Mouse (Mus musculus) cortical plate, adult 2 months (tissue): Measurements from ENCODE around the gene Dock8.

Experiments
- CTCF ChIP-seq: fragments of 200-500 bp; IDR thresholded peaks from 2 replicates; pipeline ENCODE4 v1.5.1; 2011; ENCODE audit warnings: mild to moderate bottlenecking, control low read depth, low read length; ENCODE audit not compliant: insufficient read depth; ENCODE audit errors: extremely low read depth
- POLR2A ChIP-seq: fragments of 200-500 bp; IDR thresholded peaks from 2 replicates; pipeline ENCODE4 v1.6.1; 2011; ENCODE audit warnings: mild to moderate bottlenecking, low read length, control low read depth; ENCODE audit not compliant: insufficient read depth; ENCODE audit errors: extremely low read depth

DNA sequence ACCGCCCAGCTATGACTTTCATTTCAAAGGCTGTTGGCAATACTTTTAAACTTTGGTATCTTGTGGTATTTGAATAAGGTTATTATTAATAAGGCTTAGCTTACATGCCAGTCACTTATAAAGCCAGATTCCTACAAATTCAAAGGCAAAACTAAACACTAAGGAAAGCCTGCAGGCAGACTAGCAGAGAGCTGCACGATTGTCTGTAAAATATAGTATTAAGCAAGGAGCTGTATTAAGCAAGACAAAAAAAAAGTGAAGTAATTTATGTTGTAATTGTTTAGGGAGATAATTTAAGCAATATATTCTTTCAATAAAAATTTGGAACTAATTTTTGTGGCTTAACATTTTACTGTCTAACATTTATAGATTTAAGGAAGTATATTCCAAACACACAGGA is 32.4 kb upstream of the Dock8 start:
- TF ChIP-seq POLR2A (no peak), CTCF (no peak)
